Mouse (Mus musculus) ZHBTc4 (cell line): ENCODE results near the gene Tle2.

Experiments
- DNase-seq: peaks from one replicate; pipeline ENCODE4 v3.0.0-alpha.2; 2011; ENCODE audit warnings: low read depth, low spot score

The Tle2 gene

GRCm38 (mm10) chr10:81604968-81605665, 30.8 kb downstream of the Tle2 start:
- DNase-seq: peak; percentile 90

DNA sequence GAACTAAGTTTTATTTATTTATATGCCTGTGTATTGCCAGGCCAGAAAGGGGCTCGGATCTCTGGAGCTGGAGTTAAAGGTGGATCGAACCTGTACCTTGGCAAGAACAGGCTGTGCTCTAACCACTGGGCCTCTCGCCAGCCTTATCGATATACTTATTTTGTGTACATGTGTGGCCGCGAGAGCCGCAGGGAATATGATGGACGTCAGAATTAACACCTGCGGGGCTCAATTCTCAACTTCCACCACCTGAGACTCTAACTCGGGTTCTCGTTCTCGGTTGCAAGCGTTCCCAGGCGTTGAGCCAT, 31.3 kb downstream of the Tle2 start:
- DNase-seq: no peak

- DNase-seq: peak; percentile 98
These were observed 31.8 kb downstream of the Tle2 start, which contains the start of gene BC025920 for GRCm38 (mm10) chr10:81605974-81606751. Gene BC025920, plus strand, starts transcription at chr10:81606270.

DNA sequence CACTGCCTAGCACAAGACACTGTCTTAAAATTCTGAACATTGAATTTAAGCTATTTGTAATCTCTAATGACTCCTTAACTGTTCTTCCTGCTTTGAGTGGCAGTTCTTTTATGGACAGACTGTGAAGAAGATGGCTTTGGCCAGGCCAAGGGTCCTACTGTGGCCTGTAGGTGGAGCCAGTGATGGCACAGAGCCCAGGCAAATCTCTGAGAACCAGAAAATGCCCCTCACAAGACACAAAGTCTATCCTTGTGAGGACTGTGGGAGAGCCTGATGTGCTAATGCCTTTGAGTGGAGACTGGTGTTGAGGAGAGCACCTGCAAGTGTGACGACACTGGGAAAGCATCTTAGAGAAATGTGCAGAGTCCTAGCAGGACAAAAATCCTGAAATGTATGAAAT, 33.9 kb downstream of the Tle2 start:
- no peak for DNase-seq

DNA sequence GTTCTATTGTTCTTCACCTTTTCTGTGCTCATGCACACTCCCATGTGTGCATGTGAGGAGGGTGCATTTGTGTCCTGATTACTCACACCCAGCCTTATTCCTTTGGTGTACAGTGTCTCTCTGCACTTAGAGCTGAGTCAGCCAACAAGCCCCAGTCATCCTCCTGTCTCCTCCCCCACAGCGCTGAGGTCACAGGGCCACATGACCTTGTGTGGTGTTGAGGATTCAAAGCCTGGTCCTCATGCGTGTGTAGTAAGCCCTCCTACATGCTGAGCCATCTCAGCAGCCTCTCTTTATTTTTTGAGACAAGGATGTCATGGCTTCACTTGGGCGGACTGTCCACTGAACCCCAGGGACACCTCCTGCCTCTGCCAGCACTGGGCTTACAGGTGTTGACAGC, 38.4 kb downstream of the Tle2 start:
- peak; percentile 72 for DNase-seq

GRCm38 (mm10) chr10:81615486-81615885, 41.1 kb downstream of the Tle2 start:
- peak; percentile 94 for DNase-seq

- DNase-seq: no peak
These were observed 45.6 kb downstream of the Tle2 start for GRCm38 (mm10) chr10:81619976-81620375.

GRCm38 (mm10) chr10:81620786-81621185, 46.4 kb downstream of the Tle2 start:
- peak; percentile 76 for DNase-seq

- peak; percentile 93 for DNase-seq
These were observed 49.1 kb downstream of the Tle2 start for GRCm38 (mm10) chr10:81623441-81623840.

GRCm38 (mm10) chr10:81626101-81626993, 52.0 kb downstream of the Tle2 start:
- DNase-seq: peak; percentile 83

GRCm38 (mm10) chr10:81626994-81627835, 52.9 kb downstream of the Tle2 start, which contains the start of gene Sirt6:
Gene Sirt6, minus strand, starts transcription at chr10:81627797.
- peak; percentile 98 for DNase-seq

DNA sequence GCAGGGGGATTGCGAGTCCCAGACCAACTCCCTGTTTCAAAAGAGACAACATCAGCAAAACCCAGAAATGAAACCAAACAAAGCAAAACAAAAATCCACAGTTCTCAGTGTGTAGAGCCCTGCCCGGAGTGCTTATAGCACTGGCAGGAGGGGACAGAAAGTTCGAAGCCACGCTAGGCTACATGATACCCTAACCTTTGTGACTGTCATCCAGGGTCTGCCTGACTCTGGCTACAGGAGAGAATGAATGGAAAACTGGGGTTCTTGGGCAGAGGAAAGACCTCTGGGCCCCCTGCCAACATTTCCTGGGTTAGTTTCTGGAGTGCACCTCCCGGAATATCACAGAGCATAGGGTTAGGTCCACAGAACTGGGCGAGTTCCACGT, 53.5 kb downstream of the Tle2 start:
- no peak for DNase-seq

DNA sequence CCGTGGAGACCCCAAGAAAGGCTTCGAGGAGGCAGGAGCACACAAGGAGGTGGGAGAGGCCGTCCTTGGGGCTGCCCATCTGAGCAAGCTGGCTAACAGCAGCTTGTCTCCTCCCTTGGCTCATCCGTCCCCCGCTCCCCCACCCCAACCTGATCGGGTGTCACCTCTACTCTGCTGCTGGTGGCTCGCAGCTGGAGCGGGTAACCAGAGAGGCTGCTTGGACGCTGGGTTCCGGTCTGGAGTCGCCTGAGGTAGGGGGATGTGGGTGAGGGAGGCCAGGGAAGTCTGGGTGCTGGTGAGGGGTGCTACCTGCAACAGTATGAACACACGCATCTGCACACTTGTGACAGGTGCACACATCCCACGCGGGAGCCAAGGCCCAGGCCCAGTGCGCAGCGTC, 54.0 kb downstream of the Tle2 start, which contains the start of gene Ankrd24:
TSS of gene Ankrd24 (plus strand) at position 151 of the 400 bp plus-strand sequence.
- DNase-seq: peak; percentile 28

DNA sequence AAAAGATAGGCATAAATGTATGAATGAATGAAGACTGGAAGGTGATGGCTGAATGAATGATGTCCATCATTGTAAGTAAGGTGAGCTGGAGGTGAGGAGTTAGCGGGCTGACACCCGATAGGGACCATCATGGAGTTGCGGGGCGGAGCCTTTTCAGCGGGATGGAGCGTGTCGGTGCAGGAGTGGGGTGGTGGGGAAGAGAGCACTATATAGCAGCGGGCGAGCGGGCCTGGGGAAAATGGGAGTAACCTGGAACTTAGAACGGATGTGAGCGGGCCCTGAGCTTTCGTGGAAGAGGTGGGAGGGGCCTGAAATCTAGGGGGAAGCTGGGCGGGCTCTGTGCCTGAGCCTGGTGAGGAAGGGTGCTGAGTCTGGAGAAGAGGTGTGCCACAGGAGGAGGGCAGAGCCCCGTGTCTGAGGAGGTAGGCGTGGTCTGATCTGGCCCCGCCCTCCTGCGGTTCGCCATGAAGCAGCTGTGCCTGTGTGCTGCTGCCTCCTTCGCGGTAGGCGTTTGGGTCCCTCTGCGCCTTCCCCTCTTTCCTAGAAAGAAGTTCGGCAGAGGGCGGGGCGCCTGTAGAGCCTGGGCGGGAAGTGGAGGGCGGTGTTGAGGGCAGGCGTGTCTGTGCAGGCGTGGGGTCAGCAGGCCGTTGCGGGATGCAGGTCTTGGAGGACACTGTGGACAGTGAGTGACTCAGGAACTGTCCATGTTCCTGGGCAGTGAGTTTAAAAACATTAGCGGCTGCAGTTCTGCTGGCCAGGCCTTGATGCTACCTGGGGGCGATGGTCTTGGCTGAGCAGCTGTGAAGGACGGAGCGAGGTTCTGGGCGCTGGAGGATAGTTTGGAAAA, 59.1 kb downstream of the Tle2 start:
- peak; percentile 98 for DNase-seq

DNA sequence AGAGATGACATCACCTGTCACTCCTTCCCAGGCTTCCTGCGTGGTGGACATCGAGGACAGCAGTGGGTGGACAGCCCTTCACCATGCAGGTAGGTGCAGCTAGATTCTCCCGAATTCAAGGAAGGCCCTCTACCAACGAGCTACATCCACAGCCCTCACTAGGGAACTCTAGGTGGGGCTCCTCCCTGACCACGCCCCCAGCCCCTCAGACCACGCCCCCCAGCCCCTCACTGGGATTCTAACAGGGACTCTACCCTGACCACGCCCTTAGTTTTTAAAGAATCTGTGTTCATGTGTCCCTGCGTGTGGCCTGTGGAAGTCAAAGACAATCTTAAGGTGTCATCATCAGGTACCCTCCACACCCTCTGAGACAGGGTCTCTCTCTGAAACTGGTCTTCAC, 62.0 kb downstream of the Tle2 start:
- DNase-seq: peak; percentile 72

- DNase-seq: no peak
These were observed 63.7 kb downstream of the Tle2 start for GRCm38 (mm10) chr10:81638101-81638500.
